10 mouse cellular contexts compared by ENCODE assay signal in the genomic region with DNA sequence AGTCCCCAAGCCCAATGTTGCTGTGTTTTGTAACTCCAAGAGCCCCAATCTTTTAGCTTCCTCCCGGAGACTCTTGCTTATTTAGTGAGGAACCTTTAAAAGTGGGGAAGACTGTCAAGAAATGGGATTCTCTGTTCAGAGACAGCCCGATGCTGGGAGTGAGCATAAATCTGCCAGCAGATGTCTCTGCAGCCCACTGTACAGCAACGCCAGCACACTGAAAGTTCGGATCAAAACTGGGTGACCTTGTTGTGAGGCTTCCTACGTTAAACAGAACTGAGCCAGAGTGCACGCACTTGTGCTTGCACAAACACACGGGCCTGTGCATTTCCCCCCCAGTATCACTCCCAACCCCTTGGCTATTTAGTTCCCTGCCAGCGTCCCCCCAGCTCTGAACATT. TPM values are rescaled to one million over a fixed set of nuclear protein-coding genes. Genes with fewer than 3 reads are reported as not detected.
A peak's percentile ranks its signal among the peaks of the same experiment; 100 is the strongest.
DNase-seq lines count a peak whose midpoint lies in the region; ATAC-seq and TF ChIP-seq lines count a peak whose summit lies in the region.
"Had no signal": no experiment of that assay in that cellular context is flagged by ENCODE, and none has a peak within 500 bp of the region (broad histone marks: within the 10 kb centered on the region; RNA-seq: fewer than 3 reads in every experiment).

No protein-coding gene starts in this region.

- no peak for ATAC-seq in liver, embryonic 14.5 days (ENCODE audit: insufficient read depth)
- no peak for ATAC-seq in liver, embryonic 11.5 days (replicated peaks; ENCODE audit: low FRiP score)
- peak; percentile 72; the same call in 1 of the 2 replicates for ATAC-seq in intestine, embryonic 16.5 days

- WGBS in liver, embryonic 14.5 days (ENCODE audit: insufficient replicate concordance): 43% methylated on average over 8 of the region's 8 CpGs
- WGBS in liver, embryonic 11.5 days: 53% methylated on average over 8 of the region's 8 CpGs
- WGBS in intestine, embryonic 16.5 days: 38% methylated on average over 8 of the region's 8 CpGs

- DNase-seq in embryo, embryonic 10 days (ENCODE audit: low spot score): peak; percentile 68
- no peak for DNase-seq in embryo, embryonic 9.5 days (ENCODE audit: extremely low spot score)
- no peak for DNase-seq in liver, embryonic 14.5 days (ENCODE audit: low read depth in 3 of 3, low spot score in 3 of 3)
- no peak for DNase-seq in liver, embryonic 11.5 days (ENCODE audit: low spot score)
- peak; percentile 60 for DNase-seq in adrenal gland, postnatal 14 days
- DNase-seq in thymus, postnatal 25 days: peak; percentile 34
- DNase-seq in c-Kit-positive CD71-positive TER-119-positive erythroid progenitor cells, embryonic 14.5 days (ENCODE audit: low spot score): no peak

- no peak overlapping the region for H3K4me3 ChIP-seq in liver, embryonic 14.5 days (ENCODE audit: insufficient read depth in 1 of 2, low read depth in 2 of 2, low read length in 2 of 2)
- H3K4me3 ChIP-seq in liver, embryonic 11.5 days (ENCODE audit: low read depth, low read length): no peak overlapping the region
- no peak overlapping the region for H3K4me3 ChIP-seq in intestine, embryonic 16.5 days (ENCODE audit: low read length)

- no peak overlapping the region for H3K4me2 ChIP-seq in liver, embryonic 14.5 days (ENCODE audit: low read depth)
- no peak overlapping the region for H3K4me2 ChIP-seq in liver, embryonic 11.5 days
- H3K4me2 ChIP-seq in intestine, embryonic 16.5 days (ENCODE audit: low read depth, low read length): no peak overlapping the region

- no peaks in the 10 kb centered on the region for H3K9me3 ChIP-seq in liver, embryonic 14.5 days (ENCODE audit: control insufficient read depth, low read length)
- no peaks in the 10 kb centered on the region for H3K9me3 ChIP-seq in liver, embryonic 11.5 days (ENCODE audit: control insufficient read depth, low read length)
- no peaks in the 10 kb centered on the region for H3K9me3 ChIP-seq in intestine, embryonic 16.5 days (ENCODE audit: control insufficient read depth, low read length)

- H3K27ac ChIP-seq in liver, embryonic 14.5 days: no peak overlapping the region
- no peak overlapping the region for H3K27ac ChIP-seq in liver, embryonic 11.5 days (ENCODE audit: low read depth, low read length)
- H3K27ac ChIP-seq in intestine, embryonic 16.5 days (ENCODE audit: low read length): no peak overlapping the region
- H3K27ac ChIP-seq: macrophage had no signal

- TF ChIP-seq EP300 in liver, embryonic 14.5 days (IDR thresholded peaks at IDR 0.05; ENCODE audit: low read depth): no peak

- H3K27me3 ChIP-seq in liver, embryonic 14.5 days (ENCODE audit: control insufficient read depth, insufficient read depth, low read length): no peaks in the 10 kb centered on the region
- H3K27me3 ChIP-seq in liver, embryonic 11.5 days (replicated peaks; ENCODE audit: control insufficient read depth, insufficient read depth, low read length): no peaks in the 10 kb centered on the region
- no peaks in the 10 kb centered on the region for H3K27me3 ChIP-seq in intestine, embryonic 16.5 days (replicated peaks; ENCODE audit: control insufficient read depth, insufficient read depth, low read length)

- H3K36me3 ChIP-seq in liver, embryonic 14.5 days (replicated peaks; ENCODE audit: control insufficient read depth, insufficient read depth, low read depth): no peaks in the 10 kb centered on the region
- H3K36me3 ChIP-seq in liver, embryonic 11.5 days (ENCODE audit: control insufficient read depth, insufficient read depth, low read length): no peaks in the 10 kb centered on the region
- no peaks in the 10 kb centered on the region for H3K36me3 ChIP-seq in intestine, embryonic 16.5 days (ENCODE audit: control insufficient read depth, insufficient read depth, low read length)

- peak; percentile 42 for TF ChIP-seq CTCF in liver, embryonic 14.5 days (IDR thresholded peaks at IDR 0.05; ENCODE audit: low read depth)

- no peak overlapping the region for H3K9ac ChIP-seq in liver, embryonic 14.5 days (replicated peaks)
- no peak overlapping the region for H3K9ac ChIP-seq in liver, embryonic 11.5 days (ENCODE audit: low read depth, low read length)
- H3K9ac ChIP-seq in intestine, embryonic 16.5 days (ENCODE audit: low read depth, low read length): no peak overlapping the region

- no peaks in the 10 kb centered on the region for H3K4me1 ChIP-seq in liver, embryonic 14.5 days (replicated peaks; ENCODE audit: control insufficient read depth in 2 of 2, insufficient read depth in 2 of 2, low read length in 1 of 2)
- no peaks in the 10 kb centered on the region for H3K4me1 ChIP-seq in liver, embryonic 11.5 days (replicated peaks; ENCODE audit: control insufficient read depth, insufficient read depth, low read length)
- H3K4me1 ChIP-seq in intestine, embryonic 16.5 days (ENCODE audit: control insufficient read depth, insufficient read depth, low read length): 0 out of 2 replicates have a peak, but pooled peaks cover 5% of the 10 kb centered on the region

RNA-seq across cellular contexts. Expression of a gene that starts 10.8 kb away (rescaled TPM):
- polyA plus RNA-seq in liver, embryonic 14.5 days (2012; rRNA removed): 0.32 and 0.37 TPM in 2 replicates
- polyA plus RNA-seq in liver, embryonic 14.5 days (2014; fragmentation: Nextera tagmentation; extraction: Ambion mirVana): 0.67 and 1.3 TPM in 2 replicates
- 1.3 and 1.8 TPM in 2 replicates for polyA plus RNA-seq in liver, embryonic 11.5 days (2014; fragmentation: Nextera tagmentation; extraction: Ambion mirVana)
- total RNA-seq in adrenal gland, postnatal 14 days (2021): 2.5 and 4.8 TPM in 2 replicates
- 9.2 and 9.6 TPM in 2 replicates for polyA plus RNA-seq in intestine, embryonic 16.5 days (2015; fragmentation: Nextera tagmentation; extraction: Ambion mirVana)
- total RNA-seq: MEL had no signal

Comparison
In these comparisons a context has a peak if more than half of its experiments do, and no peak if none do; other contexts are left out.
1. DNase-seq: peak in embryo, embryonic 10 days (single experiment), adrenal gland, postnatal 14 days (single experiment) and thymus, postnatal 25 days (single experiment); none in embryo, embryonic 9.5 days (single experiment), liver, embryonic 14.5 days (0 of 3), liver, embryonic 11.5 days (single experiment) and c-Kit-positive CD71-positive TER-119-positive erythroid progenitor cells, embryonic 14.5 days (single experiment).